Mouse (Mus musculus) stomach, postnatal 0 days (tissue): Measurements from ENCODE around the gene Ccr4. TPM values are rescaled to one million over a fixed set of nuclear protein-coding genes. Genes with fewer than 3 reads are reported as not detected.
A peak's percentile ranks its signal among the peaks of the same experiment; 100 is the strongest.

Experiments
- ATAC-seq: fragments of 200-750 bp; cut with Nextera tagmentation; 2 replicates; pipeline ENCODE4 v1.8.0; 2017; ENCODE audit not compliant: low FRiP score, low TSS enrichment
- DNase-seq: peaks from one replicate; pipeline ENCODE4 v3.0.0-alpha.2; 2016; ENCODE audit warnings: low spot score
- H3K27ac ChIP-seq: fragments of 300-500 bp; sonication (generic); replicated peaks from 2 replicates; pipeline ENCODE4 v1.5.1; 2014; ENCODE audit warnings: mild to moderate bottlenecking, control low read depth
- H3K27me3 ChIP-seq: fragments of 300-500 bp; sonication (generic); 2 replicates; pipeline ENCODE4 v1.6.1; 2014; ENCODE audit warnings: low read length; ENCODE audit not compliant: control insufficient read depth, insufficient read depth
- H3K36me3 ChIP-seq: fragments of 300-500 bp; sonication (generic); 2 replicates; pipeline ENCODE4 v1.6.1; 2014; ENCODE audit warnings: low read length, mixed read lengths; ENCODE audit not compliant: control insufficient read depth, insufficient read depth
- H3K4me1 ChIP-seq: fragments of 300-500 bp; sonication (generic); replicated peaks from 2 replicates; pipeline ENCODE4 v1.6.1; 2014; ENCODE audit warnings: antibody characterized with exemption; ENCODE audit not compliant: control insufficient read depth, insufficient read depth
- H3K4me2 ChIP-seq: fragments of 300-500 bp; sonication (generic); replicated peaks from 2 replicates; pipeline ENCODE4 v1.6.1; 2014; ENCODE audit warnings: low read depth, mild to moderate bottlenecking, control low read depth, moderate library complexity
- H3K4me3 ChIP-seq: fragments of 300-500 bp; sonication (generic); 2 replicates; pipeline ENCODE4 v1.5.1; 2014; ENCODE audit warnings: low read depth, low read length, control low read depth
- H3K9ac ChIP-seq: fragments of 300-500 bp; sonication (generic); 2 replicates; pipeline ENCODE4 v1.6.1; 2014; ENCODE audit warnings: mild to moderate bottlenecking, low read length, control low read depth, mixed read lengths
- H3K9me3 ChIP-seq: fragments of 300-500 bp; sonication (generic); 2 replicates; pipeline ENCODE4 v1.6.1; 2016; ENCODE audit warnings: low read length; ENCODE audit not compliant: control insufficient read depth
- CTCF ChIP-seq: IDR thresholded peaks from 2 replicates; pipeline ENCODE4 v1.5.1; 2016; ENCODE audit warnings: antibody characterized with exemption, low read depth, mild to moderate bottlenecking, moderate library complexity
- EP300 ChIP-seq: optimal IDR thresholded peaks from 2 replicates; pipeline ENCODE3; 2016; ENCODE audit warnings: antibody characterized with exemption
- WGBS: fragments of 180-500 bp; shearing (Covaris S2); extraction: QIAGEN DNeasy Blood & Tissue Kit; methylation state at CpG from one replicate; pipeline ENCODE4 v1.1.7; 2014; 5-methylcytosine and 5-hydroxymethylcytosine counted together
- polyA plus RNA-seq: library from polyadenylated mRNA; unstranded; fragments of >200 nt; fragmentation: Nextera tagmentation; extraction: Ambion mirVana; gene quantifications from 2 replicates; pipeline ENCODE4 v1.2.1, GENCODE M21; 2015

Ccr4 gene
- polyA plus RNA-seq, 1 experiment from 2014 or later = not detected

DNA sequence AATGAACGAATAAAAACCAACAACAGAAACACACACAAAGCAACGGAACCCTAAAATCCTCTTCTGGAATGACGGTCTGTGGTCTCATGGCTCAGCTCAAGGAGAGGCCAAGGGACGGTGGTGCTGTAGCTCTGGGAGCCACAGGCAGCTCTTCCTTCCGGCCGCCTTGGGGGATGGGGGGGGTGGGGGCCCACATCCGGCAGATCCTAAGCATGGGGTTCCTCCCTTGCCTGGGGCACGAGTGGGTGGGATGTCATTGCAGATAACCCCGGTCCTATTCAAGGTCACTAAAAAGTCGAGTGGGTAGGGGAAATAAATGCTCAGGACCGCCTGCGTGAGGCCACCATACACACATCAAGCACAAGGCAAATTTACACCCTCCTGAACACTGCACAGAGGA is 42.0 kb upstream of the Ccr4 start:
- H3K9ac ChIP-seq = no peak overlapping the region
- H3K27ac ChIP-seq = peak overlapping the region; percentile 56; the same call in 1 of the 2 replicates
- H3K4me2 ChIP-seq = no peak overlapping the region
- no peak for DNase-seq
- no peaks in the 10 kb centered on the region for H3K36me3 ChIP-seq
- H3K4me1 ChIP-seq = peaks cover 2% of the 10 kb centered on the region; the same call in 1 of the 2 replicates
- TF ChIP-seq CTCF (no peak), EP300 (no peak)
- 60% methylated on average over 12 of the region's 12 CpGs for WGBS
- H3K27me3 ChIP-seq = no peaks in the 10 kb centered on the region
- H3K4me3 ChIP-seq = no peak overlapping the region
- no peaks in the 10 kb centered on the region for H3K9me3 ChIP-seq
- no peak for ATAC-seq

DNA sequence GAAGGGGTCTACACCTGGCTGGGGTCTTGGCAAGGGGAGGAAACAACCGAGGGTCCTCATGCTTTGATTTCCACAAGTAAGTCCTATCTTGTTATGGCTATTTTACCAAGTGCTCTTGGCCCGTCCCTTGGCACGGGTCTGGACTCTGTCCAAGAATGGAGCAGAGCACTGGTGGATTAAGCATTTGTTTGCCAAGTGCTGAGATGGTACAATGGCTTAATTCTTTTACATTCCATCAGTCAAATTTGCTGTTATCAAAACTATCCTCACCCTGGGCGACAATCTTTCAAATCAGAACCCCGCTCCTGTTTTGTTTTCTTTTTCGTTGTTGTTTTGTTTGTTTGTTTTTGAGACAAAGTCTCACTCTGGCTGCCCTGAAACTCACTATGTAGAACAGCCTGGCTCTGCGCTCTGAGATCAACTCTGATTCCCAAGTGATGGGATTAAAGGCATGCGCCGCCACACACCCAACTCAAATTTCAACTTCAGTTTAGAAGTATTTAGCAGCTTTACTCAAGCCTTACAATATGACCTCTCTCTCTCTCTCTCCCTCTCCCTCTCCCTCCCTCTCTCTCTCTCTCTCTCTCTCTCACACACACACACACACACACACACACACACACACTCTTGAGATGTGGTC is 40.2 kb upstream of the Ccr4 start:
- 34% methylated on average over 9 of the region's 9 CpGs for WGBS
- Histone ChIP-seq H3K27ac (no peak overlapping the region), H3K9me3 (no peaks in the 10 kb centered on the region), H3K36me3 (no peaks in the 10 kb centered on the region), H3K4me3 (no peak overlapping the region), H3K4me2 (no peak overlapping the region), H3K9ac (no peak overlapping the region), H3K27me3 (no peaks in the 10 kb centered on the region), H3K4me1 (peaks cover 2% of the 10 kb centered on the region)
- no peak for ATAC-seq
- DNase-seq = peak; percentile 54
- TF ChIP-seq CTCF = no peak
- TF ChIP-seq EP300 = no peak

DNA sequence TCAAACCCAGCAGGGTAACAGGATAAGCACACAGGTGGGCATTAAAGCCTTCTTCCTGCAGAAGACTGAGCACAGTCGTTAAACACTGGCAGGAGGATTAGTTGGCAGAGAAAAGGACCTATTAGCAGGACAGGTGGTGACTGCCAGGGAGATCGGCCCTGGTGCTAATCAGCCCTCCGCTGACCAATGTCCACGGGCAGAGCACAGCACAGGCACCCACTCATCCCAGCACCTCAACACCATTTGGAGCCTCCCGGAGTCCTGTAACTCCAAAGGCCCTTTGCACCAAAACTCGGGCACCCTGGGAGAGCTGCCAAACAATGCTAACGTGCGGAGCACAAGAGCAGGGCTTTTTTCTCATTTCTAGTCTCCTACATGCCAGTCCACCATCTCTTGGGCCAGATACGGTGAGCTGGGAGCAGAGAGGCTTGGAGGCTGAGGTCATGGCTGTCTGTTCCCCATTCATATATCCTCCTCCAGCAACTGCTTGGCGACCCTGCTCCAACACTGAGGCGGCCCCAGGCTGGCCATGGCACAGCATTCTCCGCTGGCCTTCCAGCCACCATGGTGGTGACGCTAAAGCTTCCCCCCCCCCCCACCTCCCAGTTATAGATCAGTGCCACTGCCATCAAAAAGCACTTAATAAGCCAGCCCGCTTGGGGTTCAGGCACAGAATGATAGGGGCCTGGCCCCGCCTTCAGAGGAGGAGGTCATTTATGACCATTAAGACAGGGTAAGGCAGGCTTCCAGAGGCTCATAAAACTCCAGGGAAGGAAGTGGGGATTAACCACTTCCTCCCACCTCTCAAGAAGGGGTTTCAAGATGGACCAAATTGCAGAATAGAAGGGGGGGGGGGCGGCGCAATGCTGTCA is 39.4 kb upstream of the Ccr4 start:
- ATAC-seq = no peak
- TF ChIP-seq CTCF (no peak), EP300 (no peak)
- H3K4me3 ChIP-seq = no peak overlapping the region
- WGBS = 58% methylated on average over 17 of the region's 17 CpGs
- H3K9me3 ChIP-seq = no peaks in the 10 kb centered on the region
- no peak overlapping the region for H3K9ac ChIP-seq
- H3K27me3 ChIP-seq = no peaks in the 10 kb centered on the region
- H3K27ac ChIP-seq = no peak overlapping the region
- H3K36me3 ChIP-seq = no peaks in the 10 kb centered on the region
- no peak for DNase-seq
- peaks cover 2% of the 10 kb centered on the region for H3K4me1 ChIP-seq
- no peak overlapping the region for H3K4me2 ChIP-seq

DNA sequence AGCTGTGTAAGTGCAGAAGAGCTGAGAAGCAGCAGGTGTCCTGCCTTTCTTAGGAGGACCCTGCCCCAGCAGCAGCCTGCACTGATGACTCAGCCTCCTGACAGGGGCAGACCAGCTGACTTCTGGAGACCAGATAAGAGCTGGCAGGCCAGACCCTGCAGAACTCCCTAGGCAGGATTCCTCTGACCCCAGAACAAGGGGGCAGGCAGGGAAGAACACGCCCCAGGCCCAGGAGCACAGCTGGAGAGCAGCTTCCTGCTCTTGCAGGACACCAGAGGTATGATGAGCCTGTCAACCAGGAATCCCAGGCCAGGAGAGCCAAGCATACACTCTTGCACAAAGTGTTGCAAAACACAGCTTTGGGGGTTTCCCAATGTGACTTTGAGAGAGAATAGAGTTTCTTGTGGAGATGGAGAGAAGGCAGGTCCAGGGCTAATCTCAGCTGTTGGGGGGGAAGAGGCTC is 36.6 kb upstream of the Ccr4 start:
- Histone ChIP-seq H3K36me3 (no peaks in the 10 kb centered on the region), H3K4me1 (peaks cover 2% of the 10 kb centered on the region), H3K27ac (no peak overlapping the region), H3K4me2 (no peak overlapping the region), H3K9ac (no peak overlapping the region), H3K27me3 (no peaks in the 10 kb centered on the region), H3K9me3 (no peaks in the 10 kb centered on the region), H3K4me3 (no peak overlapping the region)
- WGBS = 42% methylated on average over 1 of the region's 1 CpGs
- TF ChIP-seq EP300 (no peak), CTCF (no peak)
- ATAC-seq (peak; percentile 30; the same call in 1 of the 2 replicates), DNase-seq (no peak)

DNA sequence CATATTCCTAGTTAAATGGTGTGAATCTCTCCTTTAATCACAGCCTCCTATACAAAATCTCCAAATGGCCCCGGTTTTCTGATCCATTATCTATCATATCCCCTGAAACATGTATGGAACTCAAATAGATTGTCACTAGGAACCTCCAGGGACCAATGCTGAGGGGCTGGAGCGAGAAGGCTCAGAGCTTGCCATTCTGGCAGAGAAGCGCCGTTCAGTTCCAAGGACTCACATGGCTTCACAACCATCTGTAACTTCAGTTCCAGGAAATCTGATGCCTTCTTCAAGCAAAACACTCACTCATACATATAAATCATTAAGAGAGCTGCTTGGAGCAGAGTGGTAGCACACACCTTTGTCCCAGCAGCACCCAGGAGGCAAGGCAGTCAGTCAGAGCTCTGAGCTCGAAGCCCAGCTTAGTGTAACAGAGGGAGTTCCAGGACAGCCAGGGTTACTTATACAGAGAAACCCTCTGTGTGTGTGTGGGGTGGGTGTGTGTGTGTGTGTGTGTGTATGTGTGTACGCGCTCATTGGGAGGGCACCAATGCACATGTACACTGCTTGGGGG is 34.4 kb upstream of the Ccr4 start:
- DNase-seq = no peak
- 65% methylated on average over 7 of the region's 7 CpGs for WGBS
- Histone ChIP-seq H3K27ac (no peak overlapping the region), H3K4me2 (no peak overlapping the region), H3K27me3 (no peaks in the 10 kb centered on the region), H3K4me1 (no peaks in the 10 kb centered on the region; the same call in 1 of the 2 replicates), H3K9ac (no peak overlapping the region), H3K9me3 (no peaks in the 10 kb centered on the region), H3K36me3 (no peaks in the 10 kb centered on the region), H3K4me3 (no peak overlapping the region)
- ATAC-seq = peak; percentile 28; the same call in 1 of the 2 replicates
- TF ChIP-seq CTCF = no peak
- TF ChIP-seq EP300 = no peak

DNA sequence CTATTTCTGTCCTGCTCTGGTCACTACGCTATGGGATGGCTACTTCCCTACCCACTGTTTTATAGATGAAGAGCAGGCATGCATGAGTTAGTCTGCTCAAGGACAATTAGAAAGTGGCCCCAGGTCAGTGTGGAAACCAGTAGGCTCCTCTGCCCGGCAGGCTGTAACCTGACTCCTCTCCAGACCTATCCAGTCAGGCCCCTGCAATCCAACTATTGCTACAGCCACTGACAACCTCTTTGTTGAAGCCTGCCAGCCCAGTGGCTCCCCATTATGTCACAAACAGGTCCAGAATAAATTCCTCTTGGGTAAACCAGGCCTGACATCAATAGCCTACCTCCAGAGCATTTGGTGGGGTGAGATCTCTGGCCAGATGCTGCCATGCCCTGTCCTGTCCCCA is 31.9 kb upstream of the Ccr4 start:
- 63% methylated on average over 2 of the region's 2 CpGs for WGBS

More for the DNA sequence above, 31.9 kb upstream of the Ccr4 start:
- Histone ChIP-seq H3K9me3 (no peaks in the 10 kb centered on the region), H3K27ac (no peak overlapping the region), H3K27me3 (no peaks in the 10 kb centered on the region), H3K4me3 (no peak overlapping the region), H3K4me2 (no peak overlapping the region), H3K9ac (no peak overlapping the region), H3K4me1 (no peaks in the 10 kb centered on the region; the same call in 1 of the 2 replicates), H3K36me3 (no peaks in the 10 kb centered on the region)
- TF ChIP-seq CTCF (no peak), EP300 (no peak)
- ATAC-seq = no peak
- DNase-seq = no peak
